Mouse (Mus musculus): Measurements from ENCODE around the gene 1810010H24Rik. TPM values are rescaled to one million over a fixed set of nuclear protein-coding genes. Genes with fewer than 3 reads are reported as not detected.
"Not testable (repeated sequence)": the region's sequence is repeated elsewhere in the genome, so short reads cannot be mapped to it uniquely, and the experiment has no call there.

Gene 1810010H24Rik
- 1 to 10 TPM; 2.9 to 4.6 TPM for total RNA-seq (2021)

GRCm38 (mm10) chr11:107025411-107026321 lies at the start of gene 1810010H24Rik:
TSS of gene 1810010H24Rik (plus strand) at chr11:107025681.
- intact Hi-C loops (cut with DNase I), result no loop called here

GRCm38 (mm10) chr11:106976194-106976593 lies 49.3 kb upstream of the 1810010H24Rik start:
- intact Hi-C loops (cut with DNase I), result loop anchor here (2.0 to 5.0 kb wide), 2 partner anchors 123 to 174 kb away; no protein-coding TSS in a partner anchor
- no peak for DNase-seq (ENCODE audit: low spot score in 2 of 2)

More at GRCm38 (mm10) chr11:107025411-107026321, at the start of gene 1810010H24Rik:
- DNase-seq (ENCODE audit: low spot score in 2 of 2), result no peak

GRCm38 (mm10) chr11:106980455-106980854 lies 45.0 kb upstream of the 1810010H24Rik start:
- intact Hi-C loops (cut with DNase I), result loop anchor here (5.0 kb wide), 1 partner anchor 58 kb away; the partner anchor contains the start of gene Smurf2
- DNase-seq (ENCODE audit: low spot score in 2 of 2), result peak; percentile 57 to 78

DNA sequence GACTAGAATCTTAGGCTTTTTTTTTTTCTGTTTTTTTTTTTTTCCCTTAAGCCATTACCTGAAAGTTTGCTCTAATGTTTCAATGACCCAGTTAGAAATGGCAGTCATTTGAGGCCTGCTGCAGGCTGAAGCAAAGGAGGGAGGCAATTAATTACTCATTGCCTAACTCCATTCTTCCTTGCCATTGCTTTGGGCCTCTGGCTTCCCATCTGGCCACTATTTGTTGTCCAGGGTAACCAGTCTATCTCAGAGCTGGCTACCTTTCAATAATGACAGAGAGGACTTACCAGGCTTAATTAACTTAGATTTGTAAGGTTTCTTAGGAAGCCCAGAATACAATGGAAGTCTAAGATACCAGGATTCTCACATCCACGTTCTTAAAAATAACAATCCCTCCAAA lies 43.7 kb upstream of the 1810010H24Rik start:
- DNase-seq (ENCODE audit: low spot score in 2 of 2), result peak in 1 of 2 experiments; percentile 13
- intact Hi-C loops (cut with DNase I), result loop anchor here (5.0 kb wide), 1 partner anchor 59 kb away; the partner anchor contains the start of gene Smurf2

- no peak for DNase-seq (ENCODE audit: low spot score in 2 of 2)
- intact Hi-C loops (cut with DNase I), result loop anchor here (5.0 kb wide), 1 partner anchor 60 kb away; the partner anchor contains the start of gene Smurf2
These were observed 43.1 kb upstream of the 1810010H24Rik start for GRCm38 (mm10) chr11:106982351-106982750.

- DNase-seq (ENCODE audit: low spot score in 2 of 2); intact Hi-C loops (cut with DNase I): not testable (repeated sequence)
These were observed 39.4 kb upstream of the 1810010H24Rik start for GRCm38 (mm10) chr11:106985979-106986604.

- intact Hi-C loops (cut with DNase I), result no loop called here
- DNase-seq (ENCODE audit: low spot score in 2 of 2), result no peak
These were observed 38.1 kb upstream of the 1810010H24Rik start for GRCm38 (mm10) chr11:106987384-106987783.

DNA sequence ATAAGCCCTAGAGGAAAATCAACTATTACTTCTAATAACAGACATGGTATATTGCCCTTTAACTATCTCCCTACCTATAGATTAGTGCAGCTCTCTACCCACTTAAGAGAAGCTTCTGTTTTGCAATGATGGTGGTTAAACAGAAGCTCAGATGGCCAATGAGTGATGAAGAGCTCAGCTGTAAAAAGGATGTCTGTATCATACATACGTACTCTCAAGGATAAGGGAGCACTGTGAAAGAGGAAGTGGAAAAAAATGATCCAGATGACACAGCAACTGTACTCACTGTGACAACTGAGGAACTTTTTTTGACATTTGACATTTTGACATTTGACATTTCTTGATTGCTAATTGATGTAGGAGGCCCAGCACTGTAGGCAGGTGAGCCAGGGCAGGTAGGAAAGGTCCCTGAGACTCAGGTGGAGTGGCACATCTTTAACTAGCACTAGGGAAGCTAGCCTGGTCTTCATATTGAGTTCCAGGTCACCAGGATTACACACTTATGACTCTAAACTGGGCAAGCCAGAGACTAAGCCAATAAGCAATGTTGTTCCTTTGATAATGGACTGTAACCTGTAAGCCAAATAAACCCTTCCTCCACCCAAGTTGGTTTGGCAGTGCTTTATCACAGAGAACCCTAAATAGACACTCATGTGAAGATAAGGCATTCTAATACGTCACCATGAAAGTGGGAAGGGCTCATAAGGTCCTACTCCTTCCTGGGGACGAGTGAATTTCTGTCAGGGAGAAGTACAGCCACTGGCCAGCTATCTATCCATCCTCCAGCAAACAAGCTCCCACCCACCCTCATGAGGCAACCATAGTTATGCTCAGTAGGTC lies 31.0 kb upstream of the 1810010H24Rik start:
- intact Hi-C loops (cut with DNase I), result loop anchor here (5.0 kb wide), 1 partner anchor 207 kb away; the partner anchor contains the start of genes Cep95 and Ddx5
- DNase-seq (ENCODE audit: low spot score in 2 of 2), result no peak

- intact Hi-C loops (cut with DNase I), result loop anchor here (5.0 kb wide), 1 partner anchor 209 kb away; the partner anchor contains the start of genes Cep95 and Ddx5
- not testable (repeated sequence) for DNase-seq (ENCODE audit: low spot score in 2 of 2)
These were observed 29.0 kb upstream of the 1810010H24Rik start for GRCm38 (mm10) chr11:106996492-106996891.

GRCm38 (mm10) chr11:106997976-106998375 lies 27.5 kb upstream of the 1810010H24Rik start:
- intact Hi-C loops (cut with DNase I), result loop anchor here (5.0 kb wide), 1 partner anchor 211 kb away; the partner anchor contains the start of genes Cep95 and Ddx5
- no peak for DNase-seq (ENCODE audit: low spot score in 2 of 2)

DNA sequence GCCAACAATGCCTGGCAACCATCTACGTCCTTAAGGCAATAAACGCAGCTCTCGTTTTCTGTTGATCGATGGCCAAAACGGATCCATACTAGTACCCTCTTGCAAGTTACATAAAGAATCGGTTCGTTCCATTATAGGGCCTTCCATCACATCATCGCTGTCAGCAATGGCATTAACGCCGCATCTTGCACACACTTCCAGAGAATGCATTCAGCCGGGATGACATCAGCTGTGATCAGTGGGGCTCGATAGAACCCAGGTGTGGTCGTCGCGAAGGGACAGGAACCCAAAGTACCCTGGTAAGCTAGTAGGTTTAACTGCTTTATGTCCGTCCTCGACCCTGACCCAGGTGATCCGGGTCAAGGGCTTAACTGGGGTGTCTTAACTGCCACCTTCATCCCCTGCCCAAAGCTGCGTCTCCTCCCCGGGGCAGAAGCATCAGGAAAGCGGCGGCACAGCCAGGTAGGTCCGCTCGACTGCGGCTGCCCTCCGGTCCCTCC lies 26.8 kb upstream of the 1810010H24Rik start:
- intact Hi-C loops (cut with DNase I), result loop anchor here (5.0 kb wide), 1 partner anchor 211 kb away; the partner anchor contains the start of genes Cep95 and Ddx5
- peak; percentile 41 to 43 for DNase-seq (ENCODE audit: low spot score in 2 of 2)

DNA sequence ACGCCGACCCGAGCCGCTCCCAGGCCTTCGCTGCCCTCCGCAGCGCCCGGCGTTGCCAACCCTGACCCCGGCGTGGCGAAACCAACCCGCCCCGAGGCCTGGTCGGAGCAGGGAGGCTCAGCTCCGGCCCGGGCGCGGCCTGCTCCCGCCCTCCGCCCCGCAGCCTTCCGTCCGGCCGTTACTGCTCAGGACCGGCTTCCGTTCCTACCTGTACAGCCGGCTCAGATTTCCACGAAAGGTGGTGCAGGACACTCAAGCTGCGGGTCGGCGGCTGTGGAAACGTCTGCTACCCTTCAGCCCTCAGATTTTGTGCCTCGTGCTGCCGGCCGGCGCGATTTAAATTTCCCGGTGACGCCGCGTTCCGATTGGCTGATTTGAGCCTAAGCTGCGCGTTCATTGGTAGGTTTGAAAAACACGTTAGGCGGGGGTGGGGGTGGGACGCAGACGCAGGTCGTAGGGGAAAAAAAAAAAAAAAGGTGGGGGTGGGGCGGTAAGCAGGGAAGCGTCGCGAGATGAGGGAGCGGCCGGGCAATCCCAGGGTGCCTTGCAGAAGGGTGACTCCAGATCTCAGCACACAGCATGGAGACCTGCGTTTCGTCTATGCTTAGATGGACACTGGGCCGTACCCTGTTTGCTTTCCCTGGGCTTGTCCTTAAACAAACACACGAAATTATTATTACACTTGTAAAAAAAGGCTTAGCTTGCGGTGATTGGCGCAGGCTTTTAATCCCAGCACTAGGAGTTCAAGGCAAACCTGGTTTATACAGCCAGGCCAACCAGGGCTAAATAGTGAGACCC lies 26.1 kb upstream of the 1810010H24Rik start, which contains the start of gene Kpna2:
Gene Kpna2 (minus strand): TSS at position 391 of the 798 bp plus-strand sequence.
- peak; percentile 85 to 94 for DNase-seq (ENCODE audit: low spot score in 2 of 2)
- intact Hi-C loops (cut with DNase I), result loop anchor here (5.0 kb wide), 1 partner anchor 212 kb away; the partner anchor contains the start of genes Cep95 and Ddx5

DNA sequence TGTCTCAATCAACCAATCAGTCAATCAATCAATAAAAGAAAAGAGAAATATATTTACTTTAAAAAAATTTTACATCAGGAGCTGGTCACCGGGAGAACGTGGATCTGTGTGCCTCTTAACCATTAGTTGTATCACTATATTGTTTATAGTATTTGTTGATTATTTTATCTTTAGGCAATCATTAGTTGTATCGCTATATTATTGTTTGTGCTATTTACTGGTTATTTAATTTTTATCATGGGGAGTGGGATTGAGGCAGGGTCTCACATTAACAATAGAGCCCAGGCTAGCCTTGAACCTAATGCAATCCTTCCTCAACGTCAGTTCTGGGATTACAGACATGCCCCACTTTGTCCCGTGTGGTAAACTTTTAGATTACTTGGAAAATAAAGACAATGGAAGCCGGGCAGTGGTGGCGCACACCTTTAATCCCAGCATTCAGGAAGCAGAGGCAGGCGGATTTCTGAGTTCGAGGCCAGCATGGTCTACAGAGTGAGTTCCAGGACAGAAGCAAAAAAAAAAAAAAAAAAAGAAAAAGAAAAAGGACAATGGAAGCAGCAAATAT lies 25.4 kb upstream of the 1810010H24Rik start:
- DNase-seq (ENCODE audit: low spot score in 2 of 2), result no peak
- intact Hi-C loops (cut with DNase I), result loop anchor here (5.0 kb wide), 1 partner anchor 213 kb away; the partner anchor contains the start of genes Cep95 and Ddx5

- intact Hi-C loops (cut with DNase I), result no loop called here
- DNase-seq (ENCODE audit: low spot score in 2 of 2), result no peak
These were observed 23.5 kb upstream of the 1810010H24Rik start for GRCm38 (mm10) chr11:107001760-107002675.

DNA sequence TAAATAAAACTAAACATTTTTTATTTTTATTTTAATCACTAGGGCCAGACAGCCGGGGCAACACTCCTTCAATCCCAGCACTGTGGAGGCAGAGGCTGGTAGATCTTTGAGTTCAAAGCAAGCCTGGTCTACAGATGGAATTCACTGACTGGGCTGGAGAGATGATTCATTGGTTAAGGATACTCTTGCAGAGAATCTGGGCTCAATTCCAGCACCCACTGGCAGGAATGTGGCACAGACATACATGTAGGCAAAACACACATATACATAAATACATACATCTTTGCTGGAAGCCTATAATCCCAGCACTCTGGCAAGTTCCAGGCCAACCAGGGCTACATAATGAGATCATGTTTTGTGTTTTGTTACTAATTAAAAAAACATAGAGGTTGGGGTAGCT lies 19.9 kb upstream of the 1810010H24Rik start:
- DNase-seq (ENCODE audit: low spot score in 2 of 2), result peak in 1 of 2 experiments; percentile 43
- intact Hi-C loops (cut with DNase I), result no loop called here

- intact Hi-C loops (cut with DNase I), result no loop called here
- DNase-seq (ENCODE audit: low spot score in 2 of 2), result no peak
These were observed 15.0 kb upstream of the 1810010H24Rik start for GRCm38 (mm10) chr11:107010447-107010846.

Measured in left cerebral cortex, postnatal 25 days (tissue).